Mouse (Mus musculus): Measurements from ENCODE around the gene Rdm1.
"Not testable (repeated sequence)": the region's sequence is repeated elsewhere in the genome, so short reads cannot be mapped to it uniquely, and the experiment has no call there.

The Rdm1 gene

DNA sequence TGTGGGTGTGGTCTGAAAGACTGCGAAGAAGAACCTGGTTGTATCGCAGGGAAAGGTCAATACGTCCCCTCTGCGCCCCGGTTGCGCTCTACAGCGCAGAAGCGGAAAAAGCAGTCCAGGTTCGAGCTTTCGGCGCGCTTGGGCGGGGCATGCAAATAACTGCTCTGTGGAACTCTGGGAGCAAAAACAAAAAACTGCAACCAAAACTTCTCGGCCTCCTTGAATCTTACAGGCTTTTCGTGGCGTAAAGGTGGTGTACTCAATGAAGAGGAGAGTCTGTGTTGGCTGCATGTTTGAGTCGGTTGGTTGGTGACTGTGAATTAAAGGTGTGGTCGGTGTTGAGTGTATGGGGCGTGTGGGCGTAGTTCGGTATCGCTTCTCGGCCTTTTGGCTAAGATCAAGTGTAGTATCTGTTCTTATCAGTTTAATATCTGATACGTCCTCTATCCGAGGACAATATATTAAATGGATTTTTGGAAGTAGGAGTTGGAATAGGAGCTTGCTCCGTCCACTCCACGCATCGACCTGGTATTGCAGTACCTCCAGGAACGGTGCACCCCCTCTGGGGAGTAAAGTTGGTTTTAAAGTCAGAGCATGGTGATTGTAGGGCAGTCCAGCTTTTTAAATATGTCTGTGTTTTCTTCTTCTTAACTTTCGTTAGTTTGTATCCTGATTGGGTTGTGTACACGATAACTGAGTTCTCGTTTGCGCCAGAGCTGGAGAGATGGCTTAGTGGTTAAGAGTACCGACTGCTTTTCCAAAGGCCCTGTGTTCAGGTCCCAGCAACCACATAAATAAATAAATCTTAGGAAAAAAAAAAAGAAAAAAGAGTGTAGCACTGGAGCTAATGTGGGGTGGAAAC lies at the start of gene Rdm1:
TSS of gene Rdm1 (plus strand) at position 201 of the 862 bp plus-strand sequence.
- DNase-seq (ENCODE audit: extremely low read depth, low read depth, low spot score), result peak; percentile 45

DNA sequence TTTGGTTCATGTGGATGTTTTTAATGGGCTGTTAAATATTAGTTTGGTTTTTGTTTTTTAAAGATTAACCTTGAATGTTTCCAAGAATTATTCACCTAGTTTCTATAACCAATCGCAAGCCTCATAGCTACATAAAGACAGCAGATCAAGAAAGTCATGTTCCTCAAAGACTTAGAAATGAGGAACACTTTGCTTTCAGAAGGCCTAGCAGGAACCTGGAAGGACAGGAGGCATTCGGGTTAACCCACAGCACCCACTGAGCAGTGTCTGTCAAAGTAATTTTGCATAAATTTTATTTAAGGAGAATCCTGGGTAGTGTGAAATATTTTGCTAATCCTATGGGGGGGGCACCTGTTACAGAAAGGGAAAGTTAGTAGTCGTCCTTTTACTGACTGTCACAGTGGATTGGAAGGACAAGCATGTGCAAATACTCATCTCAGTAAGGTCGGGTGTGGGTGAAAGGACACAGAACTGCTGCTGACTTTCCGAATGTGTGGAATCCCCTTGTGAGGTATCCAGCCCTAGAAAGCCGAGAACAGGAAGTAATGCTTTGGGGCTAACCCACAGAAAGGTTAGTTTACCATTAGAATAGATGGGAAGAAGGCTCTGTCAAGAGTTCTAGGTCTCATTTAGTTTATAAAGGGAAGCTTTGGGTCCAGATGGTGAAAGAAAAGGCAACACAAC lies 45.8 kb upstream of the Rdm1 start:
- no peak for DNase-seq (ENCODE audit: extremely low read depth, low read depth, low spot score)

DNA sequence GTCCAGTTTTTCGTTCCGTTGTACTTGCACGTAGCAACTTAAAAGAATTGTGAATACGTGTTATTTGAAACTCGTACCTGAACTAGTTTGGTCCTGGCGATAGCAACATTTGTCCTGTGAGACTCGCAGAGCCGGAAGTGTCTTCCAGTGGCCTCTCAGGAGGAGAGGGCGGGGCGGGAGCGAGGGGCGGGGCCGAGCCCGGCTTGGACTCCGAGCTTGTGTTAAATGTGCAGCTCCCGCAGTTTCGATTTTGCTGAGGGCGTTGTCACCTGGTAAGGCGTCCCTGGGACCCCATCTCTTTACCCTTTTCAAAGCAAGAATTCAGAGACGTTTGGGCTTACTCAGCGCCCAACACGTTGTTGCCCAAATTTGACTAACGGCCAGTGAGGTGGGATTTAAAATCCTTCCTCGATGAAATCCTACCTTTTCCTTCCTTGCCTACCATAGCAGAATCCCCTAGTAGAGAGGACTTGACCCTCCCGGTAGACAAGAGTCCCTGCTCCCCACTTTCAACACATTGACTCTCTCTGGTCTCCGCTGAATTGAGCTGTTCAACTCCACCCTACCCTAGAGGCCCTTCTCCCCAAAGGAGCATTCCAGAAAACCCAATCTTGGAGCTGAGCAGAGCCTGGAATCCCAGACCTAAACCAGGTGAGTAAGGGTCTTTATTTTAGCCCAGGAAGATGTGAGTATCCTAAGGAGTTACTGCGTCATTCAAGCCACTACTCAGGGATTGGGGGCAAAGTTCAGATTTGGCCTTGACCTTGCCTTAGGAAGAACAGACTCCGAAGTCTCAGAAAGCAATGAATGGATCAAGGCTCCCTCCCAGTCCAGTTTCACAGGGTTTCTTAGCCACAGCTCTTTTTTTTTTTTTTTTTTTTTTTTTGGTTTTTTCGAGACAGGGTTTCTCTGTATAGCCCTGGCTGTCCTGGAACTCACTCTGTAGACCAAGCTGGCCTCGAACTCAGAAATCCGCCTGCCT lies 44.6 kb upstream of the Rdm1 start, which contains the start of gene Tmem106a:
TSS of gene Tmem106a (plus strand) at position 189 of the 982 bp plus-strand sequence.
- no peak for DNase-seq (ENCODE audit: extremely low read depth, low read depth, low spot score)

DNA sequence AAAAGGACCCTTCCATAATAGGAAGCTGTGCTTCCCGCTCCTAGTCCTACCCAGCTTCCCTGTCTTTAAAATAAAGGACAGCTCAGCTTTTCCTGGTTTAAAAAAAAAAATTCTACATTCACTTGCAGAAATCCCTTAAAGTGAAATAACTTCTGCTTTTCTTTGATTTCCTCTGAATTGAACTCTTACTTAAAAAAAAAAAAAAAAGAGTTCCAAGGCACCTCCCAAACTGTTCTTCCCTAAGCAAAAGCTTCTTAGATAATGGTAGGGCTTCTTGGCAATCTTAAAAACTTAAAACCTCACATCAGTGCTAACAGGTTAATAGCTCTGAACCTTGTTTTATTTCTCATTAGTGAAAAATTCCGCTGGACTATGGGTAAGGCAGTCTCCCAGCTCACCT lies 43.8 kb upstream of the Rdm1 start:
- DNase-seq (ENCODE audit: extremely low read depth, low read depth, low spot score), result no peak

DNA sequence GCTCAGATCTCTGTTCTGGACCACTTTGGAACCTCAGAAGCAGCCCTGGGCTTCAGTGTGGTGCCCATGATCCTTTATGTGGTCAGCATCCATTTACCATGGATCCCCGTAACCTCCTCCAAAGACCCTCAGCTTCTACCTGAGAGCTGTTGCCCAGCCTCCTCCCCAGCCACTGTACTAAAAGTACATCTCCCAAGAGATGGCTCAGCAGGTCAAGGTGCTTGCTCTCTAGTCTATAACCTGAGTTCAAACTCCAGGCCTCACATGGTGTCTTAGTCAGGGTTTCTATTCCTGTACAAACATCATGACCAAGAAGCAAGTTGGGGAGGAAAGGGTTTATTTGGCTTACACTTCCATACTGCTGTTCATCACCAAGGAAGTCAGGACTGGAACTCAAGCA lies 42.0 kb upstream of the Rdm1 start:
- not testable (repeated sequence) for DNase-seq (ENCODE audit: extremely low read depth, low read depth, low spot score)

DNA sequence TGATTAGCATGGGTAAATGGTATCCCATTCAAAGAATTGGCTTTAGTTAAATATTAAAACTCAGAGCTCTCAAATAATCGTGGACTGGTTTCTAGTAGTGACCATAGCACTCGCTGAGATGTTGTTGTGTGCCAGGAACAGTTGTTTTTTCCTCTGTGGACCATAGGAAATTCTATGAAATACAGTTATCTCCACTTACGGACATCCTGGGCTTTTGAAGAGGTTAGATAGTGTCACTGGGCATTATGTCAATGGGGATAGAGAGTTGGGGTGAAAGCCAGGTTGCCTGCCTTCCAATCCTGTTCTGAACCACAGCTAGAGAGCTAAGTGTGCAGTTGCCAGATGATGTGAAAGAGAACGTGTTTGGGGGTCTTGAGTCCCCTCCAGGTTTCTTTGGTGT lies 41.2 kb upstream of the Rdm1 start:
- DNase-seq (ENCODE audit: extremely low read depth, low read depth, low spot score), result no peak

DNA sequence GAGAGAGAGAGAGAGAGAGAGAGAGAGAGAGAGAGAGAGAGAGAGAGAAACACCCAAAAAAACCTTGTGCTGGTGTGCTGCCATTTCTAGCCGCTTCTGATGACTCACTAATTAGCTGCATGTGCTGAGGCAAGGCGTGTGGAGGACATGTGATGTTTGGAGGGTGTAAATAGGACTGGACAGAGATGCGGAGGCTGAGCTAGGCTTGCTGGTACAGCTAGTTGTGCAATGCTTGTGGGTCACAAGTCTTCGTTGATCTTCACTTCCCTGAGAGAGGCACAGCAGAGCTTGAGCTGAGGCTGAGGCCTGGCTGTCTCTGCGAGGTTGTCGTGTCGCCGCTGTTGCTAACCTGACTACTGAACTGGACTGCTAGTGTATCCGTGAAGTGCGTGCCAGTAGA lies 39.3 kb upstream of the Rdm1 start:
- peak; percentile 36 for DNase-seq (ENCODE audit: extremely low read depth, low read depth, low spot score)

DNA sequence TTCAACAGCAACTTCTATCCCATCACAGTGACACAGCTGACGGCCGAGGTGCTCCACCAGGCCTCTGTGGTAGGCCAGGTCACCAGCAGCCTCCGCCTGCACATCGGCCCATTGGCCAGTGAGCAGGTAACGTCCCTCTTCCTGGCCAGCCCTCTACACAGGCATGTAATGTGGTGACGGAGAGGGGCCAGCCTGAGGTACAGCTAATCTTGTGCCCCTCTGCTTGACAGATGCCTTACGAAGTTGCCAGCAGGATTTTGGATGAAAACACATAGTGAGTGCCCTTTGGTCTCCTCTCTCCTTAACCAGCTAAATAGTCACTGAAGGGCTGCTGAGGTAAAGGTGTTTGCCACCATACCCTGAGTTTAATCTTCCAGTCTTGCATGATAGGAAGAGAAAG lies 38.1 kb upstream of the Rdm1 start:
- no peak for DNase-seq (ENCODE audit: extremely low read depth, low read depth, low spot score)

DNA sequence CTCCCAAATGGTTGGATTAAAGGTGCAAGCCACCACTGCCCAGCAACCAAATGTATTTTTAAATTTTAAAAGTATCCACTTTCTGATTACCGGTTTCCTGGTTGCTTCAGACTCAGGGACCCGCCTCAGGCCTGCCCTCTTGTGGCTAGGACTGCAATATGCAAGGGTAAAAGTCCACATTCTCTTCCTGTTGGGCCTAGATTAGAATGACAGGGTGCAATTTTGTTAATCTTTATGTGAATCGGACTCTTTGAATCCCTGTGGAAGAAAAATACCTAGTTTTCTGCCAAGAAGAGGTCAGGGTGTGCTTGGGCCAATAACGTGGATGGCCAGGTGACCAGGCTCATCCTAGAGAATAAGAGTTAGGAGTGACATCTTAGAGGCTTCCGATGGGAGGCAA lies 37.6 kb upstream of the Rdm1 start:
- no peak for DNase-seq (ENCODE audit: extremely low read depth, low read depth, low spot score)

DNA sequence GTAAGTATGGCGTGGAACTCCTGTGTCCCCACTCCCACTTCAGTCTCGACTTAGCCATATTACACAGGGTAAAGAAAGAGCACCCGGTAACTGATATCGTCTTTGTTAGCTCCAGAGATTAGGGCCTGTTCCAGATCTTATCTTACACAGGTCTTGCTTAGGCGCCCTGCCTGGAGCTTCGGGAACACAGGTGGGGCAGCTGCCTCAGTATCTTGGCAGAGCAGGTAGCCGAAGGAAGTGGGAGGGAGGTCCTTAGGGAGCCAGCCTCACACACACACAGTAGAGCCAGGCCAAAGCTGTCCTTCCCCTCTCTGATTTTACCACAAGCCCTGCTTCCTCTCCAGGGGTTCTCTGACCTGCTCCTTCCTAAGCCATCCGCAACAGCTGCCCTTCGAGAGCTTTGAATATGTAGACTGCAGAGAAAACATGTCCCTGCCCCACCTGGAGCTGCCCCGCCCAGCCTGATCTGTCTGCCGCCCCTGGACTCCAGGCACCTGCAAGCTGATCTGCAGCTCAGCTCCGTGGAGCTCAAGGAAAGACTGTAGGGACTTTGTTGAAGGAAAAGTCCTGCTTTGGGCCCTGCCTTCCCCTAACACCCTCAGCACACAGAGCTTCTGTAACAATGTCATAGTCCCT lies 36.9 kb upstream of the Rdm1 start:
- no peak for DNase-seq (ENCODE audit: extremely low read depth, low read depth, low spot score)

DNA sequence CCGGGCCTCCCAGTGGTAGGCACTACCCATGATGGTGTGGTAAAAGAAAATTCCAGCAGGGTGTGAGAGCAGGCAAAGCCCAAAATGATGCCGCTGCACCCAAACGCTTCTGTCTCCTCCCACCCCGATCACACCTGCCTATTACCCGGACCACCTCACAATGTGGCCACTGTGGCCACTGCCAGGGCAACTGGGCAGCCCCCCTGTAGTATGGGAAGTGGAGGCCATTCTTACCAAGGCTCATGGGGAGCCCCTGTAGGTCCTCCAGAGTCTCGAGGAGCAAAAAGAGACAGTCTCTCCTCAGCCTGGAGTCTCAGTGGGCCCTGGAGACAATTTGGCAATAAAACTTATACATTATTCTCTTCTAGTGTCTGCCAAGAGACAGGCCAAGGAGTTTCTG lies 27.8 kb upstream of the Rdm1 start, which contains the start of gene Gm11634:
TSS of gene Gm11634 (minus strand) at position 101 of the 400 bp plus-strand sequence.
- DNase-seq (ENCODE audit: extremely low read depth, low read depth, low spot score), result no peak

DNA sequence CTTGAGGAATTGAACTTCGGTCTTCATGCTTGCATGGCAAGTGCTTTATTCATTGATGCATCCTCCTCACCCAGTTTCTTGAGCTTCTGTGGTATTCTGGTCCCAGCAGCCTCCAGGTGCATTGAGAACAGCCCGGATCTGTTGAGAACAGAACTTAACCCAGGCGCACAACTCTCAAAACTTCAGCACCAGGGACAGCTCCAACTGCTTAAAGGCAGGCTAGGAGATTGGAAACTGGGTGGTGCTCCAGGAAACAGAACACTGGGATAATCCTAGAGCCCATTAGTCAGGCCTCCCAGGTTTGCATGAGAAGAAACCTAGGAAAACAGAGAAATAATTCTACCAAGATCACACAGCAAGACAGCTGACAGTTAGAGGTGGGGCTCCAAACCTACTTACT lies 24.5 kb upstream of the Rdm1 start:
- DNase-seq (ENCODE audit: extremely low read depth, low read depth, low spot score), result no peak

DNA sequence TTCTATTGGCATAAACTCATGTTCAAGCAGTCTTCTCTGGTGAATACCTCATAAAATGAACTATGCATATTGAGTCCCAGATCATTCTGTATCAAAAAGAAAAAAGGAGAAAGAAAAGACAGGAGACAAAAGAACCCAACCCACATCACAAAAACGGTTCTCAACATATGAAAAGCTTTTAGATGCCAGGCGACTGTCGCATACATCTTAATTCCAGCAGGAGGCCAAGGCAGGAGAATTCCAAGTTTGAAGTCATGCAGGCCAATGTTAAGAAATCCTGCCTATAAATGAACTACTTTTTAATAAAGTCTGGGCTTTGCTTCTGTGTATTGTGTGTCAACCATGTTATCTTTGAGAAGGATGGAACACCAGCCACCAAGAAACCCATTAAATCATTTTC lies 22.9 kb upstream of the Rdm1 start:
- no peak for DNase-seq (ENCODE audit: extremely low read depth, low read depth, low spot score)

DNA sequence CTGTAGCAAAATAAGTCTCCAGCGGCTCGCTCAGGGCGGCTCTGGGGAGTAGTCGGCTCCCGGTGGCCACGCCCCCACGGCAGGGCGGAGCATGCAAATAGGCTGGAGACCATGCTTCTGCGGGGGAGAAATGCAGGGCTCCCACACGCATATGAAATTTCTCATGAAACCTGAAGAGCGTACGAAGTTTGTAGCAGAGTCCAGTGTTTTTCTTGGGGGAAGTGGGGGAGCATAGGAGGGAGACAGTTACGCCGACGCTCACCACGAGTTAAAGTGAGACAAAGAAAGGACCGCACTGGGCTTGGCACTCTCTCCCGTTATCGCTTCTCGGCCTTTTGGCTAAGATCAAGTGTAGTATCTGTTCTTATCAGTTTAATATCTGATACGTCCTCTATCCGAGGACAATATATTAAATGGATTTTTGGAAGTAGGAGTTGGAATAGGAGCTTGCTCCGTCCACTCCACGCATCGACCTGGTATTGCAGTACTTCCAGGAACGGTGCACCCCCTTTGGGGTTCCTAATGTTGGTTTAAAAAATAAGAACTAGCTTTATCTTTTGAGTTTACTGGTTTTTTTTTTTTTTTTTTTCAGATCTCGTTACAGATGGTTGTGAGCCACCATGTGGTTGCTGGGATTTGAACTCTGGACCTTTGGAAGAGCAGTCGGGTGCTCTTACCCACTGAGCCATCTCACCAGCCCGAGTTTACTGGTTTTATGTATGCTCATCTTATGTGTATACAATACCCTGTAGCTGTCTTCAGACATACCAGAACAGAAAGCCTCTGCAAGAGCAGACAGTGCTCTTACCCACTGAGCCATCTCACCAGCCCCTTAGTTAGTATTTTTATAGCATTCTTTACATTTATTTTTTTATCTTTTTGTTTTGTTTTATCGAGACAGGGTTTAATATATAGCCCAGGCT lies 22.2 kb upstream of the Rdm1 start:
- not testable (repeated sequence) for DNase-seq (ENCODE audit: extremely low read depth, low read depth, low spot score)

DNA sequence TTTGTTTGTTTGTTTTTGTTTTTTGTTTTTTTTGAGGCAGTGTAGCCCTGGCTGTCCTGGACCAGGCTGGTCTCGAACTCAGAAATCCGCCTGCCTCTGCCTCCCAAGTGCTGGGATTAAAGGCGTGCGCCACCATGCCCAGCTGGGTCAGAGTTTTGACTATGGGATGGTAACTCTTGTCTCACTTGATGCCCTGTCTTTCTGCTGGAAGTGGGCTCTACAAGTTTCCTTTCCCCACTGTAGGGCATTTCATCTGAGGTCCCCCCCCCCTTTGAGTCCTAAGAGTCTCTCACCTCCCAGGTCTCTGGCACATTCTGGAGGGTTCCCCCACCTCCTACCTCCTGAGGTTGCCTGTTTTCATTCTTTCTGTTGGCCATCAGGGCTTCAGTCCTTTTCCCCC lies 19.9 kb upstream of the Rdm1 start:
- not testable (repeated sequence) for DNase-seq (ENCODE audit: extremely low read depth, low read depth, low spot score)

DNA sequence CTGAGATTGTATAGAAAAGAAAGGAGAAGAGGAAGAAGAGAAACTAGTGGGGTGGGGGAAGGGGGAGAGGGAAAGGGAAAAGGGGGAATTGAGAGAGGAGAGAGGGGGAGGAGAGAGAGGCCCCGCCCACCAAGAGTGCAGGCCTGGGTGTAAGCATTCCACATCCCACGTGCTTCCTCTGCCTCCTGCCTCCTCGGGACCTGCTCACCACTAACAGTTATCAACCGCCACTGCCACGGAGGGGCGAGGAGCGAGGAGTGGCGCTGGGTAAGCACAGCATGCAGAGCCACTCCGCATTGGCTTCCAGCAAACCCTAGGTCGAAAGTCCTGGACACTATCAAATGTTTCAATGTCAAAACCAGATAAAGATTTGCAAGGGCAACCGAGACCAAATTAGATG lies 16.6 kb upstream of the Rdm1 start:
- DNase-seq (ENCODE audit: extremely low read depth, low read depth, low spot score), result no peak

DNA sequence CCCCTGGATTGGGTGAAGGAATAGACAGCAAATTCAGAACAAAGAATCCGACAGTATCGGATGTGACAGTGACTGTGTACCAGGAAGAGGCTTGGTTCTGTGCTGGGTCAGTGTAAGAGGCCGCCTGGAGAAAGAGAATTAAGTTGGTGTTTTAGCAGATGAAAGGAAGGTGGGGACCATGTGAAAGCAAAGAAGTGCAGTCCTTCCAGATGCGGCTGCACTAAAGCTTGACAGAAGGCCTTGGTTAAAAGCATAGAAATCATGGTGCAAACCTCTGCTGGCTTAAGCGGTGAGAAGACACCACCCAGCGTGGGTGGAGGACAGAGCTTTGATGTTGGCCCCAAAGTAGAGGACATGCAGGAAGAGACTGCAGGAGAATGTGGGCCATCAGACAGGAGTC lies 13.4 kb upstream of the Rdm1 start:
- DNase-seq (ENCODE audit: extremely low read depth, low read depth, low spot score), result no peak

DNA sequence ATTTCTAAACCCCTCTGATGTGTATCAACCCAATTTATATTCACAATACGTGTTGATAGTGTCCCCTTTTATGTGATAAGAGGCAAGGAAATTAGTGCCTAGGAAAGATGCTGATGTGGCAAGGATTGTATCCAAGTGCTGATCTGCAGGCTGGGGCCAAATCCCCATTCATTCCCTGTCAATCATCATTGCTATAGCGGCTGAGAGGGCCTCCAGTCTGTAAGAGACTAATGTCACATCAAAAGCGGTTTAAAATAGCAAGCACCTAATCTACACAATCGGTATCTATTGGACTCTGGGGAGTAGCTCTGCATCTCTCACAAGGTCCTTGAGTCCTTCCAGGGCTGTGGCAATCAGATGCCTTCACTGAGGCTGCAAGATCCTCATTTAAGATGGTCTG lies 12.9 kb upstream of the Rdm1 start:
- no peak for DNase-seq (ENCODE audit: extremely low read depth, low read depth, low spot score)

DNA sequence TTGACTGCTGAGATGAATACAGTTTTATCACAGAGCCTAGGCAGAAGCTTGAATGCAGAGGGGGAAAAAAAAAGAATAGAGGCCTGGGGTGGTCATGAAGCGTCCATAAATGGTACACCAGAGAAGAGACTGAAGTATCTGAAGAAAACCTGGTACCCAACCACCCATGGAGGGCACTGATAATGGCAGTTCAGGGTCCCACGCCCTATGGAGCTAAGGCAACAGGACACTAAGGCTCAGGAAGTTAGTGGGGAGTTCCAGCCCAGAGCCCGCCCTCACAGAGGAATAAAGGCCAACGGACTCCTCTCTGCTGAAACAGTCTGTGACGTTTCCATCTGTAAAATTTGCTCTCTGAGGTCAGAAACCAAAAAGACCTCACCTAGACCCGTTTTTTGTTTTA lies 11.6 kb upstream of the Rdm1 start:
- no peak for DNase-seq (ENCODE audit: extremely low read depth, low read depth, low spot score)

DNA sequence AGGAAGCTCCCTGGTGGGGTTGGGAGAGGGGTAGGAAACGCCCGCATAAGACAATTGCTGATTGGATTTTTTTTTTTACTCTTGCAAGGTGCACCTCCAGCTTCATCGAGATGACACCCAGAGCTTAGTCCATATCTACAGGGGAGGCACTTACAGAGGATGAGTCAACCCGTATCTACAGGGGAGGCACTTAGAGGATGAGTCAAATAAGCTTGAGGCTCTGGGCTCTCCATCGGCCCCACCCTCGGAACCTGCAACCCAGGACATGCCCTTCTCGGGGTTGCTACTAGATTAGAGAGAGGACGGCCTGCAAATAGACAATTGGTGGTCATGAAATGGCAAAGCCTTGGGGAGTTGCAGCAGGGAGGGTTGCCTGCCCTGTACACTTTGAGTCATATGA lies 10.9 kb upstream of the Rdm1 start:
- DNase-seq (ENCODE audit: extremely low read depth, low read depth, low spot score), result no peak
